Mouse (Mus musculus) midbrain, embryonic 13.5 days (tissue): Measurements from ENCODE around the gene Top3b. TPM values are rescaled to one million over a fixed set of nuclear protein-coding genes. Genes with fewer than 3 reads are reported as not detected.
"Not testable (repeated sequence)": the region's sequence is repeated elsewhere in the genome, so short reads cannot be mapped to it uniquely, and the experiment has no call there.

Source experiments
- ATAC-seq: fragments of 200-750 bp; cut with Nextera tagmentation; 2 replicates; pipeline ENCODE4 v1.8.0; 2017; ENCODE audit warnings: mild to moderate bottlenecking, moderate TSS enrichment, moderate library complexity
- H3K27ac ChIP-seq: fragments of 300-500 bp; sonication (generic); 2 replicates; pipeline ENCODE4 v1.5.1; 2015; ENCODE audit warnings: inconsistent platforms, mild to moderate bottlenecking, moderate library complexity
- H3K27me3 ChIP-seq: fragments of 300-500 bp; sonication (generic); 2 replicates; pipeline ENCODE4 v1.6.1; 2015; ENCODE audit warnings: mild to moderate bottlenecking, inconsistent platforms
- H3K36me3 ChIP-seq: fragments of 300-500 bp; sonication (generic); 2 replicates; pipeline ENCODE4 v1.6.1; 2015; ENCODE audit warnings: mild to moderate bottlenecking, inconsistent platforms
- H3K4me1 ChIP-seq: fragments of 300-500 bp; sonication (generic); replicated peaks from 2 replicates; pipeline ENCODE4 v1.6.1; 2015; ENCODE audit warnings: inconsistent platforms
- H3K4me2 ChIP-seq: fragments of 300-500 bp; sonication (generic); replicated peaks from 2 replicates; pipeline ENCODE4 v1.6.1; 2015; ENCODE audit warnings: moderate library complexity, mild to moderate bottlenecking, inconsistent platforms
- H3K4me3 ChIP-seq: fragments of 300-500 bp; sonication (generic); replicated peaks from 2 replicates; pipeline ENCODE4 v1.5.1; 2015; ENCODE audit warnings: mild to moderate bottlenecking, inconsistent platforms
- H3K9ac ChIP-seq: fragments of 300-500 bp; sonication (generic); replicated peaks from 2 replicates; pipeline ENCODE4 v1.6.1; 2015; ENCODE audit warnings: mild to moderate bottlenecking, inconsistent platforms
- H3K9me3 ChIP-seq: fragments of 300-500 bp; sonication (generic); 2 replicates; pipeline ENCODE4 v1.6.1; 2016; ENCODE audit warnings: mild to moderate bottlenecking, inconsistent platforms
- WGBS: fragments of 180-500 bp; shearing (Covaris S2); methylation state at CpG from one replicate; pipeline ENCODE4 v1.1.7; 2015; 5-methylcytosine and 5-hydroxymethylcytosine counted together
- polyA plus RNA-seq: library from polyadenylated mRNA; unstranded; fragments of >200 nt; fragmentation: Nextera tagmentation; extraction: Ambion mirVana; gene quantifications from 2 replicates; pipeline ENCODE4 v1.2.1, GENCODE M21; 2015

Gene Top3b
- 73.7 and 76.4 TPM in 2 replicates for polyA plus RNA-seq

DNA sequence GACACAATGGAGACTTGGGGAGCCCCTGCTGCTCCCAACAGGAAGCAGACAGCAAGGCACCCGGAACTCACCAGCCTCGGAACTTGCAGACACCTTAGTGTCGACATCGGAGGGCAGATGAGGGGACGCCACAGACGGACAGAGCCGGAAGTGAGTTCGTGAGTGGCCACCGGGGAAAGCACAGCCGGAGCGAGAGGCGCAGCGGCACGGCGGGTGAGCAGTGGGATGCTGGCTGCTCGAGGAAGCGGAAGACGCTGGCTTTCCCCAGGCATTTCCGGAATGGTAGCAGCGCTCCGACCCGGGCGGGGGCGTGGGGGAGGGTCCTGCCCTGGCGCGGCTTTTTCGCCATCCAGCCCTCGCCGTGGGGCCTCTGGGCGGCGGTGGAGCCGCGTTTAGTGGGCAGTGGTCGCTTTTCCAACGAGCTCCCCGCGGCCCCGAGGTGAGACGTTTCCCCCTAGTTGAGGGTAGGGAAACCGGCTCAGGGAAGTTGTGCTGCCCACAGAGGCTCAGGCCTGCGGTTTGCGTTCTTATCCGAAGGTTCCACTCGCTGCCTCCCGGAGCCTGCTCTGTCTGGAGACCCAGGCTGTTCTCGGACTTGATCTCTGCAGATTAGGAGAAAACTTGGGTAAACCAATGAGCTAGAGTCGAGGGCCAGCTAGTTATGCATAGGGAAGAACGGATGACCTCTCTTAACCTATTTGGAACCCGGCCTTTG is at the start of gene Top3b, which contains the start of gene Vpreb1:
TSS of gene Top3b (plus strand) at position 120 of the 715 bp plus-strand sequence.
TSS of gene Vpreb1 (minus strand) at position 227 of the 715 bp plus-strand sequence.
- peak within 1 kb of the TSS; percentile 79 for H3K9ac ChIP-seq
- H3K9me3 ChIP-seq = no peaks in the 10 kb centered on the region
- H3K36me3 ChIP-seq = peaks cover 11% of the 10 kb centered on the region
- WGBS = under 1% methylated on average over 48 of the region's 49 CpGs
- peaks cover 12% of the 10 kb centered on the region for H3K4me1 ChIP-seq
- peak; percentile 98 for ATAC-seq
- peak within 1 kb of the TSS; percentile 73 for H3K4me2 ChIP-seq
- H3K27ac ChIP-seq = peak within 1 kb of the TSS; percentile 92
- H3K27me3 ChIP-seq = no peaks in the 10 kb centered on the region
- H3K4me3 ChIP-seq = peak within 1 kb of the TSS; percentile 64

- Histone ChIP-seq H3K4me3 (no peak overlapping the region), H3K4me1 (0 out of 2 replicates have a peak, but pooled peaks cover 3% of the 10 kb centered on the region), H3K9ac (no peak overlapping the region), H3K4me2 (no peak overlapping the region), H3K9me3 (no peaks in the 10 kb centered on the region), H3K27me3 (no peaks in the 10 kb centered on the region), H3K27ac (no peak overlapping the region), H3K36me3 (no peaks in the 10 kb centered on the region)
- 37% methylated on average over 5 of the region's 5 CpGs for WGBS
- ATAC-seq = no peak
These were observed 45.1 kb upstream of the Top3b start for GRCm38 (mm10) chr16:16825476-16825875.

GRCm38 (mm10) chr16:16826223-16826622 is 44.3 kb upstream of the Top3b start:
- ATAC-seq = no peak
- H3K27me3 ChIP-seq = no peaks in the 10 kb centered on the region
- 0 out of 2 replicates have a peak, but pooled peaks cover 3% of the 10 kb centered on the region for H3K4me1 ChIP-seq
- H3K4me2 ChIP-seq = no peak overlapping the region
- no peaks in the 10 kb centered on the region for H3K9me3 ChIP-seq
- H3K36me3 ChIP-seq = no peaks in the 10 kb centered on the region
- no peak overlapping the region for H3K27ac ChIP-seq
- no peak overlapping the region for H3K4me3 ChIP-seq
- H3K9ac ChIP-seq = no peak overlapping the region
- 70% methylated on average over 2 of the region's 2 CpGs for whole genome bisulfite sequencing

DNA sequence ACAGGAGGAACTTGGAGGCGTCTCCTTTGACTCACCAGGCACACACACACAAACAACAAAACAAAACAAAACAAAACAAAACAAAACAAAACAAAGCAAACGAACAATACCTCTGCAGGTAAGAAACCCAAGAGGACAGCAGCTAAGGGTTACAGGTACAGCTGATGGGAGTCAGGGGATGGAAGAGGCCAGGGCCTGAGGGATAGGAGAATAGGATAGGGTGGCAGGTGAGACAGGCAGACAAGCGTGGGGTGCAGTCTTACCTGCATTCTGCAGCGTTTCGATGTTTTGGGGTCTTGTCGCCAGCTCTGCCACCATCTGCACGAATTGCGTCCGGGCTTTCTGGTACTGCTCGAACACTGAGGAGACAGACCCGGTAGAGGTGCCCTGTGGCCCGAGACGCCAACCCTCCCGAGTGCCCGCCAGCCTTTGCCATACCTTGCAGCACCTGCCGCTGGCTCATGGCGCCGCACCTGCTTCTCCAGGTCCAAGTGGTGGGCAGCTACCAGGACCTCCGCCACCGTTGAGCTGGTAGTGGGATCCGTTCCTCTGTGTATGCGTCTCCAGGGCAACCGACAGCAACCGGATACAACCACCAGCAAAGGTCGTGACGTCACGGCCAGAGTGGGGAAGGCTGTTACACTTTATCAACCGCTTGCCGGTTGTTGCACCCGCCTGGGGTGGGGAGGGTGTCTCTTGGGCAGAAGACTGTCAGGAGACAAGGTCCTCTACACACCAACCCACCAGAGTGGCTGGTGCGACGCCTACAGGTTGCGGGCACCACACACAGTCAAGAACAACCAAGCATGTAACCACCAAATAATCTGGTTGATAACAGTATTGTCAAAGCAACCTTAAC is 41.5 kb upstream of the Top3b start, which contains the start of gene Spag6l:
TSS of gene Spag6l (minus strand) at position 700 of the 859 bp plus-strand sequence.
- ATAC-seq = peak; percentile 98
- H3K9ac ChIP-seq = peak within 1 kb of the TSS; percentile 70
- no peak within 1 kb of the TSS for H3K27ac ChIP-seq
- peak within 1 kb of the TSS; percentile 66 for H3K4me3 ChIP-seq
- 8% methylated on average over 33 of the region's 33 CpGs for WGBS
- H3K36me3 ChIP-seq = no peaks in the 10 kb centered on the region
- no peaks in the 10 kb centered on the region for H3K9me3 ChIP-seq
- 0 out of 2 replicates have a peak, but pooled peaks cover 3% of the 10 kb centered on the region for H3K4me1 ChIP-seq
- peak within 1 kb of the TSS; percentile 86 for H3K4me2 ChIP-seq
- no peaks in the 10 kb centered on the region for H3K27me3 ChIP-seq

DNA sequence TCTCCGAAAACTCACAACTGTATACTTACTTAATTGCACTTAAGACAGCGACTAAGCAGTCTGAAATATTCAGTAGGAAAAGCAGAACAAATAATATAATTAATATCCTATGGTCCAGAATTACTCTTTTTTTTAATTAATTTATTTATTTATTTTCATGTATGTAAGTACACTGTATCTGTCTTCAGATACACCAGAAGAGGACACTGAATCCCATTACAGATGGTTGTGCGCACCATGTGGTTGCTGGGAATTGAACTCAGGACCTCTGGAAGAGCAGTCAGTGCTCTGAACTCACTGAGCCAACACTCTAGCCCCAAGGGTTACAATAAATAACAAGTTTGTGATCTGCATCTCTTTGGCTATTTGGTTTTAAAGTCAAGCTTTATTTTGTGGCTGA is 40.9 kb upstream of the Top3b start:
- H3K27me3 ChIP-seq = no peaks in the 10 kb centered on the region
- no peaks in the 10 kb centered on the region for H3K36me3 ChIP-seq
- H3K9me3 ChIP-seq = no peaks in the 10 kb centered on the region
- no peak overlapping the region for H3K9ac ChIP-seq
- 92% methylated on average over 3 of the region's 3 CpGs for WGBS
- 0 out of 2 replicates have a peak, but pooled peaks cover 3% of the 10 kb centered on the region for H3K4me1 ChIP-seq
- no peak overlapping the region for H3K27ac ChIP-seq
- peak overlapping the region; percentile 86; the same call in 1 of the 2 replicates for H3K4me2 ChIP-seq
- peak; percentile 37; the same call in 1 of the 2 replicates for ATAC-seq
- peak overlapping the region; percentile 66 for H3K4me3 ChIP-seq

GRCm38 (mm10) chr16:16849196-16849595 is 21.3 kb upstream of the Top3b start:
- H3K4me3 ChIP-seq = no peak overlapping the region
- H3K9me3 ChIP-seq = no peaks in the 10 kb centered on the region
- no peak overlapping the region for H3K4me2 ChIP-seq
- no peak for ATAC-seq
- no peak overlapping the region for H3K27ac ChIP-seq
- H3K27me3 ChIP-seq = no peaks in the 10 kb centered on the region
- H3K36me3 ChIP-seq = no peaks in the 10 kb centered on the region
- H3K9ac ChIP-seq = no peak overlapping the region
- H3K4me1 ChIP-seq = no peaks in the 10 kb centered on the region

- 92% methylated on average over 3 of the region's 3 CpGs for WGBS
- no peak for ATAC-seq
- Histone ChIP-seq H3K27me3 (no peaks in the 10 kb centered on the region), H3K27ac (no peak overlapping the region), H3K4me1 (no peaks in the 10 kb centered on the region), H3K4me3 (no peak overlapping the region), H3K36me3 (no peaks in the 10 kb centered on the region), H3K4me2 (no peak overlapping the region), H3K9ac (no peak overlapping the region), H3K9me3 (no peaks in the 10 kb centered on the region)
These were observed 18.1 kb upstream of the Top3b start for GRCm38 (mm10) chr16:16852411-16852810.

DNA sequence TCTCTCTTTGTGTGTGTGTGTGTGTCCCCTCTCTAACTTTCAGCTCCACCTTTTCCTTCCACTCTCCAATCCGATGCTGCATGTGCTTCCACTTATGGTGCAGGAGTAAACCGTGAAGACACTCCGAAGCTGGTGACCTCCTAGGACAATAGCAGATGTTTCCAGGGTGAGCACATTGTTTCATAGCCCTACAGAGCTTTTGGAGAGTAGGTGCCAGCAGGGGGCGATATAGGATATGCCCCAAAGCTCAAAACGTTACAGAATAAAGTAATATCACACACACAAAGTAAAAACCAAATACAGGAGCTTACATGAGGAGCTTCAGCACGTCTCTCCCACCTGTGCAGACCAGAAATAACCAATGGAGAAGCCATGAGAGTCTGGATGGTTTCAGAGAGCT is 15.7 kb upstream of the Top3b start:
- Histone ChIP-seq H3K4me3 (no peak overlapping the region), H3K27me3 (no peaks in the 10 kb centered on the region), H3K4me2 (no peak overlapping the region), H3K36me3 (no peaks in the 10 kb centered on the region), H3K9me3 (no peaks in the 10 kb centered on the region), H3K27ac (no peak overlapping the region), H3K4me1 (no peaks in the 10 kb centered on the region), H3K9ac (no peak overlapping the region)
- WGBS = 39% methylated on average over 6 of the region's 6 CpGs
- ATAC-seq = no peak

GRCm38 (mm10) chr16:16855541-16855940 is 15.0 kb upstream of the Top3b start:
- H3K27ac ChIP-seq = no peak overlapping the region
- 94% methylated on average over 1 of the region's 1 CpGs for WGBS

DNA sequence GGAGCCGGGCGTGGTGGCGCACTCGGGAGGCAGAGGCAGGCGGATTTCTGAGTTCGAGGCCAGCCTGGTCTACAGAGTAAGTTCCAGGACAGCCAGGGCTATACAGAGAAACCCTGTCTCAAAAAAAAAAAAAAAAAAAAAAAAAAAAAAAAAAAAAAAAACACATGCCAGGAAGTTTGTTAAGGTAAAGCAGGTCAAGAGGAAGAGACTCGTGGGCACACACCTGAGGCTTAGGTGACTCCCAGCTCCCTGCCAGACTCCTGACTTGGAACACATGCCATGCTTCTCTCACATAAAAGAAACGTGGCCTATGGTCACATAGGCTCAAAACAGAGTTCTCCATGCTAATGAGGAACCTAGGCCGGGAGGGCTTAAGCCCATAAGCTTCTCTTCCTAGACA is 14.5 kb upstream of the Top3b start:
- not testable (repeated sequence) for H3K36me3 ChIP-seq, H3K27ac ChIP-seq, H3K27me3 ChIP-seq, ATAC-seq, H3K9me3 ChIP-seq, H3K4me3 ChIP-seq, H3K9ac ChIP-seq, H3K4me2 ChIP-seq, H3K4me1 ChIP-seq
- WGBS = 81% methylated on average over 9 of the region's 9 CpGs

More at GRCm38 (mm10) chr16:16855541-16855940, 15.0 kb upstream of the Top3b start:
- Histone ChIP-seq H3K27me3 (no peaks in the 10 kb centered on the region), H3K4me1 (no peaks in the 10 kb centered on the region), H3K4me2 (no peak overlapping the region), H3K36me3 (no peaks in the 10 kb centered on the region), H3K9me3 (no peaks in the 10 kb centered on the region), H3K9ac (no peak overlapping the region), H3K4me3 (no peak overlapping the region)
- ATAC-seq = no peak

DNA sequence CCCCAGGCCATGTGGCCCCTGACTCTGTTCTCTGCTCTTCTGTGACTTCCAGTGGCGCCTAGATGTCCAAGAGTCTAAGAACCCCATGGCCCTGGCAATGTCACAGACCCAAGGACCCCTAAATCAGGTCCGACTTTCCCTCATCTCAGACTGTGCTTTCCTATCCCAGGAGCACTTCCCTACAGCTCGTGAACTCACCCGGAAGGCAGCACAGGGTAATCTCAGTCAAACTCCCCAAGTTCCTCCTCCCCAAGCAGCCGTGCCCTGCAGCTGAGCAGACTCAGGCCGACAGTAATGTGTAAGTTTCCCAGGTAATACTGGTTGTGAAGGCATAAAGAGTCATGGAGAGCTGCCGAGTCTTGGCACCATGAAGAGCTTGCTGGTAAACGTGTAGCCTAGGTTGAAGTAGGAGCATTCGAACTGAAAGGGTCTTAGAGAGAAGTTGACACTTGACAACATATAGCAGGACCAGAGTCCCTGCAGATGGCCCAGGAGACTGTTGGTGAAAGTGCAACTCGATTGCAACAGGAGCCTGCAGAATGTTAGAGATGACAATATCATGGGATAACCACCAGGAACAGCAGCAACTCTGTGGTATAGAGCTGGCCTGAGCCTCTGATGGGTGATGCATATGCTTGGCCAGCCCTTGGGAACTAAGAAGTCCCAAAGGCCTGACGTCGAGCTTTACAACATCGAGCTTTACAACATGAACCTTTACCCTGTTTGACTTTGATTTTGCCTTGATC is 13.6 kb upstream of the Top3b start:
- Histone ChIP-seq H3K9ac (no peak overlapping the region), H3K27ac (no peak overlapping the region), H3K4me3 (no peak overlapping the region), H3K4me2 (no peak overlapping the region), H3K36me3 (no peaks in the 10 kb centered on the region), H3K27me3 (no peaks in the 10 kb centered on the region), H3K4me1 (no peaks in the 10 kb centered on the region), H3K9me3 (no peaks in the 10 kb centered on the region)
- ATAC-seq = no peak
- WGBS = 84% methylated on average over 13 of the region's 13 CpGs
